10 mouse cellular contexts compared by ENCODE assay signal in genomic region chr5:107110089-107110879, GRCm38 (mm10).
DNase-seq lines count a peak whose midpoint lies in the region; ATAC-seq and TF ChIP-seq lines count a peak whose summit lies in the region.
"Had no signal": no experiment of that assay in that cellular context is flagged by ENCODE, and none has a peak within 500 bp of the region (broad histone marks: within the 10 kb centered on the region; RNA-seq: fewer than 3 reads in every experiment).

No protein-coding gene starts in this region.

- H3K4me2 ChIP-seq in heart, embryonic 16.5 days (ENCODE audit: low read depth, low read length), result no peak overlapping the region
- no peak overlapping the region; the same call in 1 of the 2 replicates for H3K4me2 ChIP-seq in intestine, embryonic 14.5 days (ENCODE audit: low read length)
- H3K4me2 ChIP-seq in midbrain, postnatal 0 days (ENCODE audit: low read depth, low read length, poor library complexity, severe bottlenecking), result no peak overlapping the region

- no peak overlapping the region for H3K4me3 ChIP-seq in heart, embryonic 16.5 days (ENCODE audit: low read length)
- no peak overlapping the region for H3K4me3 ChIP-seq in brown adipose tissue, adult 24 weeks (ENCODE audit: insufficient read depth, low read depth, low read length)
- H3K4me3 ChIP-seq in intestine, embryonic 14.5 days (ENCODE audit: low read depth, low read length), result no peak overlapping the region
- no peak overlapping the region for H3K4me3 ChIP-seq in midbrain, postnatal 0 days (ENCODE audit: low read depth, low read length)

- peaks cover 14% of the 10 kb centered on the region for H3K4me1 ChIP-seq in heart, embryonic 16.5 days (ENCODE audit: control insufficient read depth, insufficient read depth, low read length)
- H3K4me1 ChIP-seq in brown adipose tissue, adult 24 weeks (ENCODE audit: control insufficient read depth, insufficient read depth, insufficient read length, low read length), result peaks cover 21% of the 10 kb centered on the region
- H3K4me1 ChIP-seq in intestine, embryonic 14.5 days (replicated peaks; ENCODE audit: control insufficient read depth, insufficient read depth, low read length), result peaks cover 34% of the 10 kb centered on the region
- peaks cover 6% of the 10 kb centered on the region; the same call in 1 of the 2 replicates for H3K4me1 ChIP-seq in midbrain, postnatal 0 days (ENCODE audit: insufficient read depth, low read length)

- TF ChIP-seq CTCF in midbrain, postnatal 0 days (IDR thresholded peaks at IDR 0.05), result no peak

- no peak for ATAC-seq in heart, embryonic 16.5 days (replicated peaks; ENCODE audit: extremely low read depth, insufficient read depth, low FRiP score)
- peak; percentile 2; the same call in 1 of the 2 replicates for ATAC-seq in intestine, embryonic 14.5 days (replicated peaks; ENCODE audit: low FRiP score, low TSS enrichment, low read depth)
- ATAC-seq in midbrain, postnatal 0 days (ENCODE audit: low FRiP score), result no peak
- no peak for ATAC-seq in megakaryocyte progenitor cell, adult 5-6 weeks (replicated peaks; ENCODE audit: poor library complexity)

- 62% methylated on average over 13 of the region's 13 CpGs for WGBS in heart, embryonic 16.5 days
- 46% methylated on average over 13 of the region's 13 CpGs for WGBS in intestine, embryonic 14.5 days
- 66% methylated on average over 13 of the region's 13 CpGs for whole genome bisulfite sequencing in midbrain, postnatal 0 days

- 0 out of 2 replicates have a peak, but pooled peaks cover 6% of the 10 kb centered on the region for H3K36me3 ChIP-seq in heart, embryonic 16.5 days (ENCODE audit: control insufficient read depth, insufficient read depth)
- peaks cover 23% of the 10 kb centered on the region for H3K36me3 ChIP-seq in intestine, embryonic 14.5 days (ENCODE audit: control insufficient read depth, insufficient read depth, low read length)
- H3K36me3 ChIP-seq in midbrain, postnatal 0 days (ENCODE audit: insufficient read depth, low read length), result no peaks in the 10 kb centered on the region
- H3K36me3 ChIP-seq: G1E had no signal

- intact Hi-C loops in heart, postnatal 36 days (cut with DNase I), result no loop called here

- DNase-seq in heart, postnatal 36 days, result no peak
- no peak for DNase-seq in intestine, embryonic 14.5 days (ENCODE audit: low spot score)
- DNase-seq in midbrain, postnatal 0 days (ENCODE audit: low spot score), result peak; percentile 21
- DNase-seq in thymus, postnatal 4 days, result no peak
- DNase-seq in adrenal gland, adult (ENCODE audit: inconsistent age in 2 of 2, low spot score in 1 of 2), result no peak
- DNase-seq: right cerebral cortex, postnatal 4 days had no signal

- no peaks in the 10 kb centered on the region for H3K9me3 ChIP-seq in heart, embryonic 16.5 days (replicated peaks; ENCODE audit: control insufficient read depth, low read length)
- no peaks in the 10 kb centered on the region for H3K9me3 ChIP-seq in intestine, embryonic 14.5 days (ENCODE audit: control insufficient read depth, low read length)
- H3K9me3 ChIP-seq in midbrain, postnatal 0 days (ENCODE audit: low read length), result no peaks in the 10 kb centered on the region
- H3K9me3 ChIP-seq: G1E had no signal

- peak overlapping the region; percentile 36; the same call in 1 of the 2 replicates for H3K9ac ChIP-seq in heart, embryonic 16.5 days (ENCODE audit: low read length)
- no peak overlapping the region for H3K9ac ChIP-seq in intestine, embryonic 14.5 days (ENCODE audit: low read length)
- H3K9ac ChIP-seq in midbrain, postnatal 0 days (replicated peaks; ENCODE audit: low read length, poor library complexity, severe bottlenecking), result no peak overlapping the region

- H3K27ac ChIP-seq in heart, embryonic 16.5 days (ENCODE audit: low read length), result peak overlapping the region; percentile 82
- H3K27ac ChIP-seq in brown adipose tissue, adult 24 weeks (replicated peaks; ENCODE audit: low read depth, low read length), result peak overlapping the region; percentile 66
- H3K27ac ChIP-seq in intestine, embryonic 14.5 days (ENCODE audit: low read depth), result peak overlapping the region; percentile 79
- H3K27ac ChIP-seq in midbrain, postnatal 0 days (ENCODE audit: low read depth, low read length), result no peak overlapping the region

- H3K27me3 ChIP-seq in heart, embryonic 16.5 days (ENCODE audit: control insufficient read depth, insufficient read depth, low read length), result no peaks in the 10 kb centered on the region
- H3K27me3 ChIP-seq in intestine, embryonic 14.5 days (replicated peaks; ENCODE audit: control insufficient read depth, insufficient read depth, low read length), result no peaks in the 10 kb centered on the region
- H3K27me3 ChIP-seq in midbrain, postnatal 0 days (ENCODE audit: insufficient read depth, low read length), result no peaks in the 10 kb centered on the region
